Mouse (Mus musculus): Measurements from ENCODE around the gene Tunar. TPM values are rescaled to one million over a fixed set of nuclear protein-coding genes. Genes with fewer than 3 reads are reported as not detected.
A peak's percentile ranks its signal among the peaks of the same experiment; 100 is the strongest.

The Tunar gene
- polyA plus RNA-seq, 1 experiment from 2014 or later, result not detected

GRCm38 (mm10) chr12:105336421-105337289 lies 3.0 kb downstream of the Tunar start:
- WGBS, result under 1% methylated on average over 65 of the region's 77 CpGs
- ATAC-seq (ENCODE audit: insufficient number of reproducible peaks, insufficient read depth, low FRiP score, low read depth), result 0 out of 2 replicates have a peak, but pooled peaks have one; percentile 10
- peaks cover 80% of the 10 kb centered on the region for H3K27me3 ChIP-seq (ENCODE audit: control insufficient read depth, insufficient read depth, low read length)

GRCm38 (mm10) chr12:105337290-105338005 lies 3.8 kb downstream of the Tunar start:
- ATAC-seq (ENCODE audit: insufficient number of reproducible peaks, insufficient read depth, low FRiP score, low read depth), result no peak
- Histone ChIP-seq H3K9ac (ENCODE audit: low read length) (peak overlapping the region; percentile 38; the same call in 1 of the 2 replicates), H3K9me3 (ENCODE audit: control insufficient read depth, low read length) (no peaks in the 10 kb centered on the region), H3K4me1 (ENCODE audit: control insufficient read depth in 2 of 2, insufficient read depth in 2 of 2, low read length in 2 of 2) (peaks cover 0 to 3% of the 10 kb centered on the region in 2 experiments; a peak in 2 of 4 replicates), H3K36me3 (ENCODE audit: control insufficient read depth, insufficient read depth, low read length) (no peaks in the 10 kb centered on the region), H3K4me2 (ENCODE audit: low read length) (peak overlapping the region; percentile 94), H3K4me3 (ENCODE audit: control insufficient read depth in 1 of 2, insufficient read depth in 1 of 2, low read depth in 1 of 2, low read length in 2 of 2) (peak overlapping the region; percentile 37 to 50), H3K27me3 (ENCODE audit: control insufficient read depth, insufficient read depth, low read length) (peaks cover 85% of the 10 kb centered on the region), H3K27ac (replicated peaks in 1 of 2; ENCODE audit: control insufficient read depth in 1 of 2, insufficient read depth in 1 of 2, low read depth in 2 of 2, low read length in 2 of 2) (no peak overlapping the region)
- 4% methylated on average over 31 of the region's 31 CpGs for WGBS

More at GRCm38 (mm10) chr12:105336421-105337289, 3.0 kb downstream of the Tunar start:
- Histone ChIP-seq H3K27ac (replicated peaks in 1 of 2; ENCODE audit: control insufficient read depth in 1 of 2, insufficient read depth in 1 of 2, low read depth in 2 of 2, low read length in 2 of 2) (no peak overlapping the region), H3K4me1 (ENCODE audit: control insufficient read depth in 2 of 2, insufficient read depth in 2 of 2, low read length in 2 of 2) (peaks cover 0 to 3% of the 10 kb centered on the region in 2 experiments; a peak in 2 of 4 replicates), H3K4me3 (ENCODE audit: control insufficient read depth in 1 of 2, insufficient read depth in 1 of 2, low read depth in 1 of 2, low read length in 2 of 2) (peak overlapping the region; percentile 37 to 50), H3K36me3 (ENCODE audit: control insufficient read depth, insufficient read depth, low read length) (no peaks in the 10 kb centered on the region), H3K4me2 (ENCODE audit: low read length) (peak overlapping the region; percentile 94), H3K9me3 (ENCODE audit: control insufficient read depth, low read length) (no peaks in the 10 kb centered on the region), H3K9ac (ENCODE audit: low read length) (peak overlapping the region; percentile 38; the same call in 1 of the 2 replicates)

GRCm38 (mm10) chr12:105338256-105338977 lies 4.7 kb downstream of the Tunar start:
- H3K27ac ChIP-seq (replicated peaks in 1 of 2; ENCODE audit: control insufficient read depth in 1 of 2, insufficient read depth in 1 of 2, low read depth in 2 of 2, low read length in 2 of 2), result no peak overlapping the region
- no peak overlapping the region for H3K9ac ChIP-seq (ENCODE audit: low read length)
- H3K4me3 ChIP-seq (ENCODE audit: control insufficient read depth in 1 of 2, insufficient read depth in 1 of 2, low read depth in 1 of 2, low read length in 2 of 2), result no peak overlapping the region
- H3K4me2 ChIP-seq (ENCODE audit: low read length), result no peak overlapping the region
- H3K4me1 ChIP-seq (ENCODE audit: control insufficient read depth in 2 of 2, insufficient read depth in 2 of 2, low read length in 2 of 2), result peaks cover 0 to 3% of the 10 kb centered on the region in 2 experiments; a peak in 2 of 4 replicates
- ATAC-seq (ENCODE audit: insufficient number of reproducible peaks, insufficient read depth, low FRiP score, low read depth), result no peak
- no peaks in the 10 kb centered on the region for H3K9me3 ChIP-seq (ENCODE audit: control insufficient read depth, low read length)
- 70% methylated on average over 11 of the region's 11 CpGs for WGBS
- peaks cover 88% of the 10 kb centered on the region for H3K27me3 ChIP-seq (ENCODE audit: control insufficient read depth, insufficient read depth, low read length)
- H3K36me3 ChIP-seq (ENCODE audit: control insufficient read depth, insufficient read depth, low read length), result no peaks in the 10 kb centered on the region

GRCm38 (mm10) chr12:105341523-105341922 lies 7.9 kb downstream of the Tunar start:
- no peak overlapping the region for H3K4me3 ChIP-seq (ENCODE audit: control insufficient read depth in 1 of 2, insufficient read depth in 1 of 2, low read depth in 1 of 2, low read length in 2 of 2)
- no peaks in the 10 kb centered on the region for H3K36me3 ChIP-seq (ENCODE audit: control insufficient read depth, insufficient read depth, low read length)
- no peak overlapping the region for H3K4me2 ChIP-seq (ENCODE audit: low read length)
- peaks cover 70% of the 10 kb centered on the region for H3K27me3 ChIP-seq (ENCODE audit: control insufficient read depth, insufficient read depth, low read length)
- H3K4me1 ChIP-seq (ENCODE audit: control insufficient read depth in 2 of 2, insufficient read depth in 2 of 2, low read length in 2 of 2), result peaks cover 0 to 3% of the 10 kb centered on the region in 2 experiments; a peak in 2 of 4 replicates
- H3K9ac ChIP-seq (ENCODE audit: low read length), result no peak overlapping the region
- H3K9me3 ChIP-seq (ENCODE audit: control insufficient read depth, low read length), result no peaks in the 10 kb centered on the region
- 39% methylated on average over 9 of the region's 9 CpGs for WGBS
- H3K27ac ChIP-seq (replicated peaks in 1 of 2; ENCODE audit: control insufficient read depth in 1 of 2, insufficient read depth in 1 of 2, low read depth in 2 of 2, low read length in 2 of 2), result no peak overlapping the region
- ATAC-seq (ENCODE audit: insufficient number of reproducible peaks, insufficient read depth, low FRiP score, low read depth), result no peak

- ATAC-seq (ENCODE audit: insufficient number of reproducible peaks, insufficient read depth, low FRiP score, low read depth), result no peak
- H3K36me3 ChIP-seq (ENCODE audit: control insufficient read depth, insufficient read depth, low read length), result no peaks in the 10 kb centered on the region
- 29% methylated on average over 7 of the region's 7 CpGs for WGBS
- peaks cover 41% of the 10 kb centered on the region for H3K27me3 ChIP-seq (ENCODE audit: control insufficient read depth, insufficient read depth, low read length)
- no peaks in the 10 kb centered on the region for H3K4me1 ChIP-seq (ENCODE audit: control insufficient read depth in 2 of 2, insufficient read depth in 2 of 2, low read length in 2 of 2)
- no peaks in the 10 kb centered on the region for H3K9me3 ChIP-seq (ENCODE audit: control insufficient read depth, low read length)
- H3K27ac ChIP-seq (replicated peaks in 1 of 2; ENCODE audit: control insufficient read depth in 1 of 2, insufficient read depth in 1 of 2, low read depth in 2 of 2, low read length in 2 of 2), result no peak overlapping the region
- H3K4me3 ChIP-seq (ENCODE audit: control insufficient read depth in 1 of 2, insufficient read depth in 1 of 2, low read depth in 1 of 2, low read length in 2 of 2), result no peak overlapping the region
- no peak overlapping the region for H3K9ac ChIP-seq (ENCODE audit: low read length)
- no peak overlapping the region for H3K4me2 ChIP-seq (ENCODE audit: low read length)
Measured at GRCm38 (mm10) chr12:105344460-105344859, 10.8 kb downstream of the Tunar start.

- no peaks in the 10 kb centered on the region for H3K9me3 ChIP-seq (ENCODE audit: control insufficient read depth, low read length)
- no peak for ATAC-seq (ENCODE audit: insufficient number of reproducible peaks, insufficient read depth, low FRiP score, low read depth)
- no peaks in the 10 kb centered on the region for H3K4me1 ChIP-seq (ENCODE audit: control insufficient read depth in 2 of 2, insufficient read depth in 2 of 2, low read length in 2 of 2)
- no peak overlapping the region for H3K27ac ChIP-seq (replicated peaks in 1 of 2; ENCODE audit: control insufficient read depth in 1 of 2, insufficient read depth in 1 of 2, low read depth in 2 of 2, low read length in 2 of 2)
- H3K9ac ChIP-seq (ENCODE audit: low read length), result no peak overlapping the region
- H3K4me2 ChIP-seq (ENCODE audit: low read length), result no peak overlapping the region
- no peak overlapping the region for H3K4me3 ChIP-seq (ENCODE audit: control insufficient read depth in 1 of 2, insufficient read depth in 1 of 2, low read depth in 1 of 2, low read length in 2 of 2)
- no peaks in the 10 kb centered on the region for H3K36me3 ChIP-seq (ENCODE audit: control insufficient read depth, insufficient read depth, low read length)
- WGBS, result 52% methylated on average over 4 of the region's 4 CpGs
- peaks cover 28% of the 10 kb centered on the region for H3K27me3 ChIP-seq (ENCODE audit: control insufficient read depth, insufficient read depth, low read length)
Measured at GRCm38 (mm10) chr12:105346861-105347260, 13.2 kb downstream of the Tunar start.

- H3K4me3 ChIP-seq (ENCODE audit: control insufficient read depth in 1 of 2, insufficient read depth in 1 of 2, low read depth in 1 of 2, low read length in 2 of 2), result no peak overlapping the region
- no peaks in the 10 kb centered on the region for H3K4me1 ChIP-seq (ENCODE audit: control insufficient read depth in 2 of 2, insufficient read depth in 2 of 2, low read length in 2 of 2)
- no peaks in the 10 kb centered on the region for H3K9me3 ChIP-seq (ENCODE audit: control insufficient read depth, low read length)
- H3K27ac ChIP-seq (replicated peaks in 1 of 2; ENCODE audit: control insufficient read depth in 1 of 2, insufficient read depth in 1 of 2, low read depth in 2 of 2, low read length in 2 of 2), result no peak overlapping the region
- peaks cover 26% of the 10 kb centered on the region for H3K27me3 ChIP-seq (ENCODE audit: control insufficient read depth, insufficient read depth, low read length)
- no peak overlapping the region for H3K4me2 ChIP-seq (ENCODE audit: low read length)
- ATAC-seq (ENCODE audit: insufficient number of reproducible peaks, insufficient read depth, low FRiP score, low read depth), result no peak
- 78% methylated on average over 13 of the region's 13 CpGs for WGBS
- no peaks in the 10 kb centered on the region for H3K36me3 ChIP-seq (ENCODE audit: control insufficient read depth, insufficient read depth, low read length)
- no peak overlapping the region for H3K9ac ChIP-seq (ENCODE audit: low read length)
Measured at GRCm38 (mm10) chr12:105347261-105347660, 13.6 kb downstream of the Tunar start.

All from heart, embryonic 14.5 days (tissue).